Mouse (Mus musculus) intestine, embryonic 14.5 days (tissue): ENCODE data around the gene Zfp598. TPM values are rescaled to one million over a fixed set of nuclear protein-coding genes. Genes with fewer than 3 reads are reported as not detected.

Source experiments
- ATAC-seq: fragments of 200-750 bp; cut with Nextera tagmentation; replicated peaks from 2 replicates; pipeline ENCODE4 v1.8.0; 2017; ENCODE audit warnings: low read depth, moderate number of reproducible peaks, moderate TSS enrichment, moderate library complexity; ENCODE audit not compliant: low FRiP score, low TSS enrichment
- DNase-seq: peaks from one replicate; pipeline ENCODE4 v3.0.0-alpha.2; 2018; ENCODE audit warnings: low spot score
- H3K27ac ChIP-seq: fragments of 300-500 bp; sonication (generic); 2 replicates; pipeline ENCODE4 v1.5.1; 2014; ENCODE audit warnings: low read depth, mild to moderate bottlenecking, control low read depth
- H3K27me3 ChIP-seq: fragments of 300-500 bp; sonication (generic); replicated peaks from 2 replicates; pipeline ENCODE4 v1.6.1; 2014; ENCODE audit warnings: low read length, control low read depth; ENCODE audit not compliant: control insufficient read depth, insufficient read depth
- H3K36me3 ChIP-seq: fragments of 300-500 bp; sonication (generic); 2 replicates; pipeline ENCODE4 v1.6.1; 2014; ENCODE audit warnings: low read length, control low read depth; ENCODE audit not compliant: control insufficient read depth, insufficient read depth
- H3K4me1 ChIP-seq: fragments of 300-500 bp; sonication (generic); replicated peaks from 2 replicates; pipeline ENCODE4 v1.6.1; 2014; ENCODE audit warnings: low read length, control low read depth, mixed read lengths; ENCODE audit not compliant: control insufficient read depth, insufficient read depth
- H3K4me2 ChIP-seq: fragments of 300-500 bp; sonication (generic); 2 replicates; pipeline ENCODE4 v1.6.1; 2014; ENCODE audit warnings: low read length
- H3K4me3 ChIP-seq: fragments of 300-500 bp; sonication (generic); 2 replicates; pipeline ENCODE4 v1.5.1; 2014; ENCODE audit warnings: low read depth, low read length, control low read depth, mixed read lengths
- H3K9ac ChIP-seq: fragments of 300-500 bp; sonication (generic); 2 replicates; pipeline ENCODE4 v1.6.1; 2014; ENCODE audit warnings: mild to moderate bottlenecking, low read length
- H3K9me3 ChIP-seq: fragments of 300-500 bp; sonication (generic); 2 replicates; pipeline ENCODE4 v1.6.1; 2016; ENCODE audit warnings: low read length, control low read depth; ENCODE audit not compliant: control insufficient read depth
- WGBS: fragments of 180-500 bp; shearing (Covaris S2); extraction: QIAGEN DNeasy Blood & Tissue Kit; methylation state at CpG from one replicate; pipeline ENCODE4 v1.1.7; 2014; 5-methylcytosine and 5-hydroxymethylcytosine counted together
- polyA plus RNA-seq: library from polyadenylated mRNA; unstranded; fragments of >200 nt; fragmentation: Nextera tagmentation; extraction: Ambion mirVana; gene quantifications from 2 replicates; pipeline ENCODE4 v1.2.1, GENCODE M21; 2014

Gene Zfp598
- polyA plus RNA-seq, 1 experiment from 2014 or later = 30.6 TPM

- WGBS = 9% methylated on average over 8 of the region's 8 CpGs
- Histone ChIP-seq H3K4me3 (peak overlapping the region; percentile 98), H3K4me1 (peaks cover 26% of the 10 kb centered on the region), H3K9me3 (no peaks in the 10 kb centered on the region), H3K36me3 (no peaks in the 10 kb centered on the region), H3K4me2 (peak overlapping the region; percentile 92), H3K9ac (peak overlapping the region; percentile 91), H3K27me3 (no peaks in the 10 kb centered on the region), H3K27ac (peak overlapping the region; percentile 81; the same call in 1 of the 2 replicates)
- no peak for ATAC-seq
- DNase-seq = no peak
Observed at GRCm38 (mm10) chr17:24670246-24670844, 858 bp downstream of the Zfp598 start.

- no peaks in the 10 kb centered on the region for H3K27me3 ChIP-seq
- no peak for ATAC-seq
- DNase-seq = no peak
- no peaks in the 10 kb centered on the region for H3K36me3 ChIP-seq
- H3K4me3 ChIP-seq = no peak overlapping the region
- no peak overlapping the region for H3K27ac ChIP-seq
- no peak overlapping the region for H3K9ac ChIP-seq
- no peaks in the 10 kb centered on the region for H3K9me3 ChIP-seq
- peaks cover 26% of the 10 kb centered on the region for H3K4me1 ChIP-seq
- WGBS = 70% methylated on average over 5 of the region's 5 CpGs
- peak overlapping the region; percentile 92 for H3K4me2 ChIP-seq
Observed at GRCm38 (mm10) chr17:24671346-24671745, 1.9 kb downstream of the Zfp598 start.

GRCm38 (mm10) chr17:24672141-24672540, 2.7 kb downstream of the Zfp598 start:
- 15% methylated on average over 5 of the region's 5 CpGs for WGBS
- Histone ChIP-seq H3K36me3 (peaks cover 6% of the 10 kb centered on the region), H3K9me3 (no peaks in the 10 kb centered on the region), H3K9ac (0 out of 2 replicates have a peak overlapping the region, but pooled peaks have one; percentile 6), H3K4me1 (peaks cover 26% of the 10 kb centered on the region), H3K27ac (no peak overlapping the region), H3K4me3 (no peak overlapping the region), H3K4me2 (peak overlapping the region; percentile 20), H3K27me3 (no peaks in the 10 kb centered on the region)
- ATAC-seq (no peak), DNase-seq (no peak)

GRCm38 (mm10) chr17:24674277-24674676, 4.8 kb downstream of the Zfp598 start:
- no peak for DNase-seq
- Histone ChIP-seq H3K9ac (no peak overlapping the region), H3K9me3 (no peaks in the 10 kb centered on the region), H3K4me3 (no peak overlapping the region), H3K4me2 (no peak overlapping the region), H3K27ac (no peak overlapping the region), H3K36me3 (peaks cover 28% of the 10 kb centered on the region), H3K27me3 (no peaks in the 10 kb centered on the region), H3K4me1 (peaks cover 23% of the 10 kb centered on the region)
- ATAC-seq = no peak
- WGBS = 85% methylated on average over 7 of the region's 7 CpGs

GRCm38 (mm10) chr17:24676187-24676586, 6.7 kb downstream of the Zfp598 start:
- H3K4me2 ChIP-seq = no peak overlapping the region
- H3K27ac ChIP-seq = no peak overlapping the region
- ATAC-seq = no peak
- peak; percentile 84 for DNase-seq
- no peaks in the 10 kb centered on the region for H3K9me3 ChIP-seq
- no peak overlapping the region for H3K4me3 ChIP-seq
- WGBS = 60% methylated on average over 2 of the region's 2 CpGs
- H3K9ac ChIP-seq = no peak overlapping the region
- H3K36me3 ChIP-seq = peaks cover 47% of the 10 kb centered on the region
- H3K27me3 ChIP-seq = no peaks in the 10 kb centered on the region
- peaks cover 14% of the 10 kb centered on the region for H3K4me1 ChIP-seq

- H3K27ac ChIP-seq = no peak overlapping the region
Observed at GRCm38 (mm10) chr17:24676877-24677276, 7.4 kb downstream of the Zfp598 start.

GRCm38 (mm10) chr17:24677500-24678080, 8.1 kb downstream of the Zfp598 start:
- no peak overlapping the region for H3K9ac ChIP-seq
- no peak overlapping the region for H3K4me3 ChIP-seq
- no peaks in the 10 kb centered on the region; the same call in 1 of the 2 replicates for H3K4me1 ChIP-seq
- 82% methylated on average over 24 of the region's 24 CpGs for WGBS
- H3K4me2 ChIP-seq = no peak overlapping the region
- no peak for DNase-seq
- ATAC-seq = peak; percentile 67
- no peaks in the 10 kb centered on the region for H3K27me3 ChIP-seq
- no peak overlapping the region for H3K27ac ChIP-seq
- no peaks in the 10 kb centered on the region for H3K9me3 ChIP-seq
- peaks cover 58% of the 10 kb centered on the region for H3K36me3 ChIP-seq

More at GRCm38 (mm10) chr17:24676877-24677276, 7.4 kb downstream of the Zfp598 start:
- Histone ChIP-seq H3K4me3 (no peak overlapping the region), H3K27me3 (no peaks in the 10 kb centered on the region), H3K9ac (no peak overlapping the region), H3K9me3 (no peaks in the 10 kb centered on the region), H3K4me2 (no peak overlapping the region), H3K4me1 (peaks cover 7% of the 10 kb centered on the region), H3K36me3 (peaks cover 54% of the 10 kb centered on the region)
- DNase-seq (no peak), ATAC-seq (no peak)
- 94% methylated on average over 5 of the region's 5 CpGs for WGBS

- H3K4me1 ChIP-seq = peaks cover 11% of the 10 kb centered on the region
- DNase-seq (no peak), ATAC-seq (no peak; the same call in 1 of the 2 replicates)
- peaks cover 44% of the 10 kb centered on the region for H3K27me3 ChIP-seq
- H3K36me3 ChIP-seq = peaks cover 9% of the 10 kb centered on the region; the same call in 1 of the 2 replicates
- no peaks in the 10 kb centered on the region for H3K9me3 ChIP-seq
- 29% methylated on average over 16 of the region's 16 CpGs for WGBS
- H3K4me3 ChIP-seq = 0 out of 2 replicates have a peak overlapping the region, but pooled peaks have one; percentile 5
- peak overlapping the region; percentile 18; the same call in 1 of the 2 replicates for H3K4me2 ChIP-seq
- no peak overlapping the region for H3K27ac ChIP-seq
- no peak overlapping the region for H3K9ac ChIP-seq
Observed at GRCm38 (mm10) chr17:24686514-24686913, 17.0 kb downstream of the Zfp598 start.
